Mouse (Mus musculus) embryonic facial prominence, embryonic 15.5 days (tissue): Measurements from ENCODE around the gene Iffo1. TPM values are rescaled to one million over a fixed set of nuclear protein-coding genes. Genes with fewer than 3 reads are reported as not detected.

ENCODE experiments used
- ATAC-seq: fragments of 200-750 bp; cut with Nextera tagmentation; 2 replicates; pipeline ENCODE4 v1.8.0; 2017; ENCODE audit warnings: low read depth, moderate TSS enrichment; ENCODE audit not compliant: insufficient number of reproducible peaks, low FRiP score, low TSS enrichment
- H3K27ac ChIP-seq: fragments of 300-500 bp; sonication (generic); replicated peaks from 2 replicates; pipeline ENCODE4 v1.5.1; 2015; ENCODE audit warnings: mild to moderate bottlenecking, inconsistent platforms
- H3K27me3 ChIP-seq: fragments of 300-500 bp; sonication (generic); 2 replicates; pipeline ENCODE4 v1.6.1; 2015; ENCODE audit warnings: inconsistent platforms
- H3K36me3 ChIP-seq: fragments of 300-500 bp; sonication (generic); 2 replicates; pipeline ENCODE4 v1.6.1; 2015; ENCODE audit warnings: mild to moderate bottlenecking, inconsistent platforms
- H3K4me1 ChIP-seq: fragments of 300-500 bp; sonication (generic); 2 replicates; pipeline ENCODE4 v1.6.1; 2015; ENCODE audit warnings: inconsistent platforms
- H3K4me2 ChIP-seq: fragments of 300-500 bp; sonication (generic); replicated peaks from 2 replicates; pipeline ENCODE4 v1.6.1; 2015; ENCODE audit warnings: mild to moderate bottlenecking, inconsistent platforms
- H3K4me3 ChIP-seq: fragments of 300-500 bp; sonication (generic); replicated peaks from 2 replicates; pipeline ENCODE4 v1.5.1; 2015; ENCODE audit warnings: mild to moderate bottlenecking, inconsistent platforms
- H3K9ac ChIP-seq: fragments of 300-500 bp; sonication (generic); 2 replicates; pipeline ENCODE4 v1.6.1; 2015; ENCODE audit warnings: inconsistent platforms
- H3K9me3 ChIP-seq: fragments of 300-500 bp; sonication (generic); replicated peaks from 2 replicates; pipeline ENCODE4 v1.6.1; 2016; ENCODE audit warnings: inconsistent platforms
- WGBS: fragments of 180-500 bp; shearing (Covaris S2); methylation state at CpG from one replicate; pipeline ENCODE4 v1.1.7; 2015; 5-methylcytosine and 5-hydroxymethylcytosine counted together
- polyA plus RNA-seq: library from polyadenylated mRNA; unstranded; fragments of >200 nt; fragmentation: Nextera tagmentation; extraction: Ambion mirVana; gene quantifications from 2 replicates; pipeline ENCODE4 v1.2.1, GENCODE M21; 2015

Gene Iffo1
- polyA plus RNA-seq, 1 experiment from 2014 or later = 30.3 TPM

DNA sequence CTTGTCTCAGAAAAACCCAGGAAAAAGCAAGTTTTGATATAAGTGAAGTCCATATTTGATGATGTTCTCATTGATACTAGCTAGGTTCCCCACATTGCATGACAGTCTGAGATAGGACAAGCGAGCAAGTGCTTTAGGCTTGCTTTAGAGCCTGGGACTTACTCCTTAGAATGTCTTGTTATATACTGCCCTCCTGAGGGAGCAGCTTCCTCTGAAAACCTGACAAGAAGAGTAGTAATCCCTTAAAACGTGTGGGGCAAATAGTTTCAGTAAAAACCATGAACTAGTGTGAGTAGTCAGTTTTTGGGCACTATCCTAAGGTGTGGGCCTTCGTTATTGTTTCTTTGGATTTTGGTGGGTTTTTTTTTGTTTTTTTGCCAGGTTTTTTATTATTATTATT lies 1.9 kb upstream of the Iffo1 start:
- WGBS = 70% methylated on average over 3 of the region's 3 CpGs
- H3K4me3 ChIP-seq = no peak overlapping the region
- H3K36me3 ChIP-seq = peaks cover 61% of the 10 kb centered on the region
- no peak overlapping the region for H3K9ac ChIP-seq
- no peak overlapping the region for H3K4me2 ChIP-seq
- ATAC-seq = no peak
- no peak overlapping the region for H3K27ac ChIP-seq
- no peaks in the 10 kb centered on the region for H3K9me3 ChIP-seq
- peaks cover 30% of the 10 kb centered on the region for H3K4me1 ChIP-seq
- H3K27me3 ChIP-seq = no peaks in the 10 kb centered on the region

GRCm38 (mm10) chr6:125143904-125144303 lies 1.1 kb upstream of the Iffo1 start:
- Histone ChIP-seq H3K27me3 (no peaks in the 10 kb centered on the region), H3K4me1 (peaks cover 38% of the 10 kb centered on the region), H3K4me3 (no peak overlapping the region), H3K9me3 (no peaks in the 10 kb centered on the region), H3K27ac (no peak overlapping the region), H3K4me2 (no peak overlapping the region), H3K9ac (no peak overlapping the region), H3K36me3 (peaks cover 54% of the 10 kb centered on the region)
- no peak for ATAC-seq
- 77% methylated on average over 9 of the region's 9 CpGs for WGBS

DNA sequence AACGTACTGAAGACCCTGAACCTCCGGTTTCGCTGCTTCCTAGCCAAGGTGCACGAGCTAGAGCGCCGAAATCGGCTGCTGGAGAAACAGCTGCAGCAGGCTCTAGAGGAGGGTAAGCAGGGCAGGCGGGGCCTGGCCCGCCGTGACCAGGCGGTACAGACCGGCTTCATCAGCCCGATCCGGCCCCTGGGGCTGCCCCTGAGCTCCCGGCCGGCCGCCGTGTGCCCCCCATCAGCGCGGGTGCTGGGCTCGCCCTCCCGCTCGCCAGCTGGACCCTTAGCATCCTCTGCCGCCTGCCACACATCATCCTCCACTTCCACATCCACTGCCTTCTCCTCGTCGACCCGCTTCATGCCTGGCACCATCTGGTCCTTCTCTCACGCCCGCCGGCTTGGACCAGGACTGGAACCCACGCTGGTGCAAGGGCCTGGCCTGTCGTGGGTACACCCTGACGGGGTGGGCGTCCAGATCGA lies 474 bp downstream of the Iffo1 start:
- Histone ChIP-seq H3K4me1 (peaks cover 46% of the 10 kb centered on the region), H3K36me3 (peaks cover 37% of the 10 kb centered on the region), H3K4me3 (peak overlapping the region; percentile 65), H3K9ac (peak overlapping the region; percentile 55), H3K27ac (peak overlapping the region; percentile 87), H3K9me3 (no peaks in the 10 kb centered on the region), H3K27me3 (no peaks in the 10 kb centered on the region), H3K4me2 (peak overlapping the region; percentile 68)
- ATAC-seq = peak; percentile 45; the same call in 1 of the 2 replicates
- 6% methylated on average over 35 of the region's 35 CpGs for WGBS

DNA sequence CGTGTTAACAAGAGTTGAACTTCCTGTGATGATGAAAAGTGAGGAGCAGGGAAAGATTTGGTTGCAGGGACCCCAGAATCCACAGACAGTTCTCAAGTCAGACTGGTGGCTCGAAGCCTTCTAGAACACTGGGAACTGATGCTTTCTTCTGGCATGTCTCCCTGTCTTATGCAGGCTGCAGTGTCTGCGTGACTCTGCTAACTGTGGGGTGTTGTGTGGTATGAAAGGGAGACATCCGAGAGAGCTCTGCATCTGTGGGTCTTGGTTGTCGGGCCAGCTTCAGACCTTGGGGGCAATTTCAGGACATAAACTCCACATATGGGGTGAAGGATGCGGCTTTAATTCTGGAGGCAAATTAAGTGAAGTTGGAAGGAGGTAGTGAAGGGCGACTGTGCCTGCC lies 1.1 kb downstream of the Iffo1 start:
- 41% methylated on average over 7 of the region's 7 CpGs for WGBS
- no peak for ATAC-seq

GRCm38 (mm10) chr6:125146797-125147196 lies 1.8 kb downstream of the Iffo1 start:
- no peak for ATAC-seq
- Histone ChIP-seq H3K36me3 (peaks cover 25% of the 10 kb centered on the region), H3K4me1 (peaks cover 46% of the 10 kb centered on the region), H3K27me3 (no peaks in the 10 kb centered on the region), H3K9me3 (no peaks in the 10 kb centered on the region), H3K4me2 (peak overlapping the region; percentile 68), H3K4me3 (peak overlapping the region; percentile 65), H3K9ac (no peak overlapping the region), H3K27ac (no peak overlapping the region; the same call in 1 of the 2 replicates)
- WGBS = 76% methylated on average over 4 of the region's 4 CpGs

More for the DNA sequence above, 1.1 kb downstream of the Iffo1 start:
- Histone ChIP-seq H3K36me3 (peaks cover 31% of the 10 kb centered on the region), H3K4me2 (peak overlapping the region; percentile 68), H3K9me3 (no peaks in the 10 kb centered on the region), H3K27me3 (no peaks in the 10 kb centered on the region), H3K4me3 (peak overlapping the region; percentile 65), H3K4me1 (peaks cover 46% of the 10 kb centered on the region), H3K9ac (peak overlapping the region; percentile 55; the same call in 1 of the 2 replicates), H3K27ac (peak overlapping the region; percentile 87; the same call in 1 of the 2 replicates)

DNA sequence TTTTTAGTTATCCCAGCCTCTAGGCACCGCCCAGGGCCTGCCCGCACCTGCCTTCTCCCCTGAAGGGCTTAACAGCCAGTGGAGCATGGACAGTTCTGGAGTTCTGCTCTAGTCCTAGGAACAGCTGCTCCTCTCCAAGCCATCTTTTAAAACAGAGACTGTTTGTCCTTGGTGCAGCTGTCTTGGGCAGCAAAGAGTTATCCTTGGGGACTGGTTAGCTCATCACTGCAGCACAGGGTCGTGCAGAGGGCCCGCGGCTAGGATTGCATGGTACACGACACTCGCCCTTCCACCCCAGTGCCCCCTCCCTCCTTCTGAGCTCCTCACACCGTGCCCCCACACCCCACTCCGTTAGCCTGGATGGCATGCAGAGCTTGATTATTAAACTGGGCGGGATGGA lies 2.3 kb downstream of the Iffo1 start:
- peaks cover 24% of the 10 kb centered on the region; the same call in 1 of the 2 replicates for H3K36me3 ChIP-seq
- 0 out of 2 replicates have a peak overlapping the region, but pooled peaks have one; percentile 68 for H3K4me2 ChIP-seq
- WGBS = 47% methylated on average over 10 of the region's 10 CpGs
- no peaks in the 10 kb centered on the region for H3K27me3 ChIP-seq
- ATAC-seq = 0 out of 2 replicates have a peak, but pooled peaks have one; percentile 27
- peaks cover 48% of the 10 kb centered on the region for H3K4me1 ChIP-seq
- H3K4me3 ChIP-seq = 0 out of 2 replicates have a peak overlapping the region, but pooled peaks have one; percentile 11
- no peak overlapping the region for H3K9ac ChIP-seq
- no peaks in the 10 kb centered on the region for H3K9me3 ChIP-seq
- peak overlapping the region; percentile 78 for H3K27ac ChIP-seq

DNA sequence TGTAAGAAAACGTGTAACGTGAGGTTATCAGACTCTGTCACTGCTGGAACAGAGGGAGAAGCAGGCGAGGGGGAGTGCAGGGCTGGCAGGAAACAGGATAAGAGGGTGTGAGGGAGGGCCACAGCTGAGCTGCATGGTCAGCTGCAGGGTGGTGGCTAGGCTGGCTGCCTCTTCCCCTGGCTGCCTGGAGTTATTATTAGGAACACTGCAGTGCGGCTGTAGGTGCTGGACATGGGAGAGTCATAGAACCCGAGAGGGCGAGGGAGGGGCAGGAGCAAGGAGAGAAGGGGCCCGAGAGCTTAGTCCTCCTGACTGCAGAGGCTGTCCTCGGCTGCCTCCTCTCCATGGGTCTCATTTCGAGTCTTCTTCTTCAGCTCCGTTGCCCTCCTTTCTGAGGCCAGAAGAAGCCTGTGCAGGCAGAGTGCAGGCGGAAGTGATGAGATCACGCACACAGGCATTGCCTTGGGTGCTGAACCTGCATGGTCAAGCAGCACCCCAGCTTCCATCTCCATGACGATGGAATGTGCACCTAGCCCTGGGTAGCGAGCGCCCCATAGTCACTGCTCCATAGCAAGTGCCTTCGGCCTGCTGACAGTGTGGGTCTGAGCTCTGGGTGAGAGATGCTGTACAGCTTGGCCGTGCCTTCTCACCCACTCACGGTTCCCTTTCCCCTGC lies 3.3 kb downstream of the Iffo1 start:
- H3K9ac ChIP-seq = peak overlapping the region; percentile 23; the same call in 1 of the 2 replicates
- H3K4me2 ChIP-seq = peak overlapping the region; percentile 21
- peak overlapping the region; percentile 78 for H3K27ac ChIP-seq
- no peak for ATAC-seq
- H3K27me3 ChIP-seq = no peaks in the 10 kb centered on the region
- H3K4me3 ChIP-seq = no peak overlapping the region
- no peaks in the 10 kb centered on the region for H3K9me3 ChIP-seq
- H3K36me3 ChIP-seq = peaks cover 24% of the 10 kb centered on the region; the same call in 1 of the 2 replicates
- WGBS = 61% methylated on average over 18 of the region's 18 CpGs
- H3K4me1 ChIP-seq = peaks cover 50% of the 10 kb centered on the region

GRCm38 (mm10) chr6:125148926-125149568 lies 4.0 kb downstream of the Iffo1 start:
- WGBS = 70% methylated on average over 16 of the region's 16 CpGs
- H3K9ac ChIP-seq = no peak overlapping the region
- H3K27me3 ChIP-seq = no peaks in the 10 kb centered on the region
- H3K4me2 ChIP-seq = peak overlapping the region; percentile 21
- H3K4me3 ChIP-seq = no peak overlapping the region
- no peaks in the 10 kb centered on the region for H3K9me3 ChIP-seq
- 0 out of 2 replicates have a peak, but pooled peaks have one; percentile 5 for ATAC-seq
- peaks cover 26% of the 10 kb centered on the region; the same call in 1 of the 2 replicates for H3K36me3 ChIP-seq
- peaks cover 50% of the 10 kb centered on the region for H3K4me1 ChIP-seq
- peak overlapping the region; percentile 78 for H3K27ac ChIP-seq

DNA sequence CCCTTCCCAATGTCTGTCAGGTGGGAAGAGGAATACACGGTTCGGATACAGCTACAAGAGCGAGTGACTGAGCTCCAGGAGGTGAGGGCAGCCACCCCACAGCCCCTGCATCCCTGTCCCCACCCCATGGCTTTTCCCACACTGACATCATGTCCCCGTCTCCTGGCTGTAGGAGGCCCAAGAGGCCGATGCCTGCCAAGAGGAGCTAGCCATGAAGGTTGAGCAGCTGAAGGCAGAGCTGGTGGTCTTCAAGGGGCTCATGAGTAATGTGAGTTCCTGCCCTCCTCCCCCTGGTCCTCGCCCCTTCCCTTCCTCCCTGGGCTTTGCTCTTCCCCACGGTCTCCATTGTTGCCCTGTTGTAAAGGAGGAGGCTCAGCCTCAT lies 4.5 kb downstream of the Iffo1 start:
- ATAC-seq = no peak
- Histone ChIP-seq H3K4me1 (peaks cover 50% of the 10 kb centered on the region), H3K4me2 (no peak overlapping the region), H3K4me3 (no peak overlapping the region), H3K9ac (no peak overlapping the region), H3K27me3 (no peaks in the 10 kb centered on the region), H3K36me3 (peaks cover 22% of the 10 kb centered on the region; the same call in 1 of the 2 replicates), H3K9me3 (no peaks in the 10 kb centered on the region), H3K27ac (peak overlapping the region; percentile 78)
- WGBS = 79% methylated on average over 7 of the region's 7 CpGs

DNA sequence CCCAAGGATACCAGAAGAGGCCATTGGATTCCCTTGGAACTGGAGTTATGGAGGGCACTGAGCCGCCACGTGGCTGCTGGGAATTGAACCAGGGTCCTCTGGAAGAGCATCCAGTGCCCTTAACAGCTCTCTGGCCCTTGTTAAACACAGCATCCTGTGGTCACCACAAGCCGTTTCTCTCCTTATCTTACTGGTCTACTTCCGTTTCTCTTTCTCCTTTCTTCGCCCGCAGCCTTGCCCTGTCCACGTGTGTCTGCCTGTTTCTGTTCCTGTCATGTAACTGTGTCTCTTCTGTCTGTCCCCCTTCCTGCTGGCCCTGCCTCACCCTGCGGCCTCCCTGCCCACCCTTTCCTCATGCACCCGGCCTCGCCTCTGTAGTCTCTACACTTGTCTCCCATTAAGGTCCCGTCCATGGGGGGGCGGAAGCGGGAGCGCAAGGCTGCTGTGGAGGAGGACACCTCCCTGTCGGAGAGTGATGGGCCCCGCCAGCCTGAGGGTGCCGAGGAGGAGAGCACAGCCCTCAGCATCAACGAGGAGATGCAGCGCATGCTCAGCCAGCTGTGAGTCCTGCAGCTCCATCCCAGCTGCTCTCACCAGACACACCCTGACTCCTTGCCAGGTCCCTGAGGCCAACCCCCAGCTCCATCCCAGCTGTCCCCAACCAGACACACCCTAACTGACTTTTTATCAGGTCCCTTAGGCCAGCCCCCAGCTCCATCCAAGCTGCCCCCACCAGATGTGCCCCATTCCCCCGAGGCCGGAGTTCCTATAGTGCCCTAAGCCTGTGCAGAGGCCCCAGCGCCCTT lies 7.4 kb downstream of the Iffo1 start:
- Histone ChIP-seq H3K4me3 (no peak overlapping the region), H3K36me3 (peaks cover 25% of the 10 kb centered on the region), H3K9me3 (no peaks in the 10 kb centered on the region), H3K4me1 (peaks cover 28% of the 10 kb centered on the region), H3K27ac (no peak overlapping the region), H3K4me2 (no peak overlapping the region), H3K9ac (no peak overlapping the region), H3K27me3 (no peaks in the 10 kb centered on the region)
- ATAC-seq = 0 out of 2 replicates have a peak, but pooled peaks have one; percentile 16
- 74% methylated on average over 22 of the region's 22 CpGs for WGBS

DNA sequence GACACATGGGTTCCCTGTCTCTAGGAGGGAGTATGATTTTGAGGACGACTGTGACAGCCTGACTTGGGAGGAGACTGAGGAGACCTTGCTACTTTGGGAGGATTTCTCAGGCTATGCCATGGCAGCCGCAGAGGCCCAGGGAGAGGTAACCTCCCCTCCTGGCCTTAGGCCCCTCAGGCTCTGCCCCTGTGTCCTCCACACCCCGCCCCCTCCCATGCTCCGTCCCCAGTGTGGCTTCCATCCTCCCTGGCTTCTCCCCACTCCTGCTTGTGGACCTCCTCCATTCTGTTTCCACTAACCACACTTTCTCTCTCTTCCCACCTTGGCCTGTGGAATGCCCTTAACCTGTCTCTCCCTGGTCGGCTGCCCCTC lies 8.0 kb downstream of the Iffo1 start:
- Histone ChIP-seq H3K9me3 (no peaks in the 10 kb centered on the region), H3K9ac (no peak overlapping the region), H3K27me3 (no peaks in the 10 kb centered on the region), H3K4me1 (peaks cover 24% of the 10 kb centered on the region), H3K36me3 (peaks cover 30% of the 10 kb centered on the region), H3K27ac (0 out of 2 replicates have a peak overlapping the region, but pooled peaks have one; percentile 11), H3K4me2 (no peak overlapping the region), H3K4me3 (no peak overlapping the region)
- WGBS = 69% methylated on average over 5 of the region's 5 CpGs
- ATAC-seq = no peak
